Mouse (Mus musculus): ENCODE measurements around the gene Bcor. TPM values are rescaled to one million over a fixed set of nuclear protein-coding genes. Genes with fewer than 3 reads are reported as not detected.

Bcor gene
- total and polyA plus RNA-seq, 2 experiments from 2014 or later, result 10.3 to 22.6 TPM

GRCm38 (mm10) chrX:12091431-12092061 is 68.6 kb downstream of the Bcor start:
- Histone ChIP-seq H3K36me3 (ENCODE audit: insufficient read depth, low read length) (no peaks in the 10 kb centered on the region), H3K4me3 (ENCODE audit: low read length) (peak overlapping the region; percentile 47), H3K4me1 (ENCODE audit: insufficient read depth, low read length) (0 out of 2 replicates have a peak, but pooled peaks cover 4% of the 10 kb centered on the region), H3K4me2 (ENCODE audit: low read depth, low read length) (peak overlapping the region; percentile 84), H3K27ac (peak overlapping the region; percentile 74), H3K9me3 (ENCODE audit: low read length) (no peaks in the 10 kb centered on the region), H3K27me3 (ENCODE audit: insufficient read depth, low read length) (no peaks in the 10 kb centered on the region; the same call in 1 of the 2 replicates), H3K9ac (replicated peaks; ENCODE audit: low read length) (peak overlapping the region; percentile 45)
- DNase-seq (ENCODE audit: low spot score) (peak; percentile 49), ATAC-seq (no peak)
- WGBS, result 5% methylated on average over 55 of the region's 56 CpGs
- no peak for TF ChIP-seq CTCF (IDR thresholded peaks at IDR 0.05; ENCODE audit: low read depth)

- Histone ChIP-seq H3K9me3 (ENCODE audit: low read length) (no peaks in the 10 kb centered on the region), H3K9ac (replicated peaks; ENCODE audit: low read length) (peak overlapping the region; percentile 45; the same call in 1 of the 2 replicates), H3K27ac (peak overlapping the region; percentile 74), H3K36me3 (ENCODE audit: insufficient read depth, low read length) (no peaks in the 10 kb centered on the region), H3K4me2 (ENCODE audit: low read depth, low read length) (peak overlapping the region; percentile 84), H3K27me3 (ENCODE audit: insufficient read depth, low read length) (peaks cover 3% of the 10 kb centered on the region; the same call in 1 of the 2 replicates), H3K4me3 (ENCODE audit: low read length) (peak overlapping the region; percentile 47), H3K4me1 (ENCODE audit: insufficient read depth, low read length) (0 out of 2 replicates have a peak, but pooled peaks cover 4% of the 10 kb centered on the region)
- TF ChIP-seq CTCF (IDR thresholded peaks at IDR 0.05; ENCODE audit: low read depth), result no peak
- 3% methylated on average over 42 of the region's 47 CpGs for WGBS
- DNase-seq (ENCODE audit: low spot score) (peak; percentile 75), ATAC-seq (peak; percentile 31)
Measured at GRCm38 (mm10) chrX:12090871-12091404, 69.2 kb downstream of the Bcor start.

- 12% methylated on average over 37 of the region's 37 CpGs for WGBS
- DNase-seq (ENCODE audit: low spot score) (peak; percentile 26), ATAC-seq (no peak; the same call in 1 of the 2 replicates)
- Histone ChIP-seq H3K9me3 (ENCODE audit: low read length) (no peaks in the 10 kb centered on the region), H3K9ac (replicated peaks; ENCODE audit: low read length) (no peak overlapping the region), H3K4me1 (ENCODE audit: insufficient read depth, low read length) (0 out of 2 replicates have a peak, but pooled peaks cover 4% of the 10 kb centered on the region), H3K4me3 (ENCODE audit: low read length) (peak overlapping the region; percentile 47), H3K27me3 (ENCODE audit: insufficient read depth, low read length) (peaks cover 6% of the 10 kb centered on the region; the same call in 1 of the 2 replicates), H3K27ac (peak overlapping the region; percentile 74; the same call in 1 of the 2 replicates), H3K4me2 (ENCODE audit: low read depth, low read length) (peak overlapping the region; percentile 84), H3K36me3 (ENCODE audit: insufficient read depth, low read length) (no peaks in the 10 kb centered on the region)
- 0 out of 2 replicates have a peak, but pooled peaks have one; percentile 12 for TF ChIP-seq CTCF (IDR thresholded peaks at IDR 0.05; ENCODE audit: low read depth)
Measured at GRCm38 (mm10) chrX:12090151-12090870, 69.8 kb downstream of the Bcor start.

DNA sequence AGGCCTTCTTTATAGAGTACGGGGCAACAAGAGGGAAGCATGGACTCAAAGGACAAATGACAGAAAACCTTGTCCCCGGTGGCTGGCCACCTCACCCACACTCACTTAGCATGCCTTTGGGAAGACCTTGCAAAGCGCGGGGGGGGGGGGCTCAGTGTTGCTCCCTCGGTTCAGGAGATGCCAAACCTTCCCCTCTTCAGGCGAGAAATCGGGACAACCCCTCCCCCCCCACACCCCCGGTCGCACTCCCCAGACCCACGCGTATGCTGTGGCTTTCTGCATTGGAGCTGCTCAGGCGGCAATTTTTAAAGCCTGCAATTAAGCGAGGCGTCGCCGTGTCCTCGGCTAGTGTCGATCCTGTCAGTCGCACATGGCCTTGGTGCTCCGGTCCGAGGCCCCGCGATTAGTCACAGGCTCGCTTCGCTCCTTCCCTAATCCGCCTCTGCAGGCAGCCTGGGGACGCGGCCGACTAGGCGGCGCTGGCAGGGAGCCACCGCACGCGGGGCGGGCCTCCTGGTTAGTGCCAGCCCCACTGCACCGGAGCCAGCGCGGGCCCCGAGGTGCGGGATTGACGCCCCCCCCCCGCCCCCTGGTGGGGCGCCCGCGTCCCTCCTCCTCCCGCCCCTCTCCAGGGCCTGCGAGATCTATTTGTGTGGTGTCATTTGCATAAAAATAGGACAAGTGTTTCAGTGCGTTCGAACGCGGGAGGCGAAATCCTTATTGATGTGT is 70.6 kb downstream of the Bcor start:
- Histone ChIP-seq H3K4me2 (ENCODE audit: low read depth, low read length) (peak overlapping the region; percentile 84; the same call in 1 of the 2 replicates), H3K9me3 (ENCODE audit: low read length) (no peaks in the 10 kb centered on the region), H3K36me3 (ENCODE audit: insufficient read depth, low read length) (no peaks in the 10 kb centered on the region), H3K27me3 (ENCODE audit: insufficient read depth, low read length) (peaks cover 10% of the 10 kb centered on the region; the same call in 1 of the 2 replicates), H3K9ac (replicated peaks; ENCODE audit: low read length) (no peak overlapping the region), H3K4me3 (ENCODE audit: low read length) (no peak overlapping the region), H3K4me1 (ENCODE audit: insufficient read depth, low read length) (0 out of 2 replicates have a peak, but pooled peaks cover 4% of the 10 kb centered on the region), H3K27ac (peak overlapping the region; percentile 83; the same call in 1 of the 2 replicates)
- no peak for TF ChIP-seq CTCF (IDR thresholded peaks at IDR 0.05; ENCODE audit: low read depth)
- 7% methylated on average over 49 of the region's 52 CpGs for WGBS
- ATAC-seq, result no peak
- DNase-seq (ENCODE audit: low spot score), result peak; percentile 49

DNA sequence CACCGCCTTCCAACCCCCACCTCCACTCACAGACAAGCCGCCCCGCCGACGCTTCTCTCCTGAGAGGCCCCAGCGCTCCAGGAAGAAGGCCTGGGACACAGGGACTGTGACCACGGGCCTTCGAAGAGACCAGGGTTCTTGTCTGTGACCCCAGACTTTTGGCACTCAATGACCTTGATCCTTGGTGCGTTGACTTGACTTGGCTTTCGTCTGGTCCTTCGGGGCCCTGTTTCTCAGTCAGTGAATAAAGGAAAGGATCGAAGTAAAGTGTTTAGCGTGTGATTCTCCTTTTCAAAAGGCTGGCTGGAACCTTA is 71.2 kb downstream of the Bcor start:
- 6% methylated on average over 13 of the region's 13 CpGs for WGBS
- no peak for ATAC-seq
- DNase-seq (ENCODE audit: low spot score), result no peak

More for the DNA sequence above, 71.2 kb downstream of the Bcor start:
- no peak for TF ChIP-seq CTCF (IDR thresholded peaks at IDR 0.05; ENCODE audit: low read depth)
- 0 out of 2 replicates have a peak overlapping the region, but pooled peaks have one; percentile 56 for H3K9ac ChIP-seq (replicated peaks; ENCODE audit: low read length)
- H3K4me1 ChIP-seq (ENCODE audit: insufficient read depth, low read length), result 0 out of 2 replicates have a peak, but pooled peaks cover 4% of the 10 kb centered on the region
- no peaks in the 10 kb centered on the region for H3K36me3 ChIP-seq (ENCODE audit: insufficient read depth, low read length)
- H3K27ac ChIP-seq, result peak overlapping the region; percentile 83
- peak overlapping the region; percentile 46; the same call in 1 of the 2 replicates for H3K4me3 ChIP-seq (ENCODE audit: low read length)
- no peaks in the 10 kb centered on the region for H3K9me3 ChIP-seq (ENCODE audit: low read length)
- H3K27me3 ChIP-seq (ENCODE audit: insufficient read depth, low read length), result peaks cover 10% of the 10 kb centered on the region; the same call in 1 of the 2 replicates
- peak overlapping the region; percentile 66 for H3K4me2 ChIP-seq (ENCODE audit: low read depth, low read length)

Measured in hindbrain, postnatal 0 days (tissue).